13 mouse cellular contexts compared by ENCODE assay signal in the genomic region with DNA sequence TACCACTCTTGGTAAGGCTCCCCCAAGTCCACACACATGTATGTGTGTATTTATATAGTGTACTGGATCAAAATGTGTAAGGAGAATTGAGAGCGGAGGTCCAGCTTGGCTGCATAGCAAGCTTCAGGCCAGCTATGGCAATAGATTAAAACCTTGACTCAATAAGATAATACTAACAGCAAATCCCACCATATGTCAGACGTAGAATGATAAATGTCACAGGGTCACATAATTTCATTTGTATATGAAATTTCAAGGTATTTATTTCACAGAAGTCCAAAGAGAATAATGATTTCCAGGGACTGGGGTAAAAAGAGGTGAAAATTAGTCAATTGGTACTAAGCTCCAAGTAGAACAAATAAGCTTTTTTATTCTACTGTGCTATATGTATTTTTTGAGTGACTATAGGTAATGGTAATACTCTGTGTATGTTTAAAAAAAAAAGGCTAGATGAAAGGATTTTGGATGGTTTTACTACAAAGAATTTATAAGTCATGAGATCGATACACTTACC.
"Had no signal": no experiment of that assay in that cellular context is flagged by ENCODE, and none has a peak within 500 bp of the region (broad histone marks: within the 10 kb centered on the region; RNA-seq: fewer than 3 reads in every experiment).

No protein-coding gene starts in this region.

- H3K36me3 ChIP-seq: neural tube, embryonic 13.5 days; neural tube, embryonic 15.5 days; stomach, embryonic 15.5 days had no signal

- DNase-seq: retina, postnatal 1 day; right cerebral cortex, adult 18-20 months; right cerebral cortex, postnatal 14 days; right cerebral cortex, postnatal 25 days; right cerebral cortex, postnatal 4 days; spleen, adult 18-20 months; thymus, adult 18-20 months; thymus, adult 2 months; thymus, postnatal 4 days had no signal

- H3K4me1 ChIP-seq: neural tube, embryonic 13.5 days; neural tube, embryonic 15.5 days; stomach, embryonic 15.5 days had no signal

- H3K27me3 ChIP-seq: neural tube, embryonic 13.5 days; neural tube, embryonic 15.5 days; stomach, embryonic 15.5 days had no signal

- H3K27ac ChIP-seq: neural tube, embryonic 13.5 days; neural tube, embryonic 15.5 days; stomach, embryonic 15.5 days; stomach, postnatal 0 days had no signal

- H3K4me3 ChIP-seq: neural tube, embryonic 13.5 days; neural tube, embryonic 15.5 days; stomach, embryonic 15.5 days had no signal

- H3K9ac ChIP-seq: neural tube, embryonic 13.5 days; neural tube, embryonic 15.5 days; stomach, embryonic 15.5 days had no signal

- H3K9me3 ChIP-seq: neural tube, embryonic 13.5 days; neural tube, embryonic 15.5 days; stomach, embryonic 15.5 days had no signal
